Mouse (Mus musculus) megakaryocyte, embryonic 14.5 days (primary cell): ENCODE measurements at regions not wholly inside any gene's neighbourhood (a gene's known extent, or its start where the extent isn't known, plus 50 kb on each side); places are given as distances from the start of the nearest gene placed in this dataset.

Experiments used
- FLI1 ChIP-seq: IDR thresholded peaks from 2 replicates; pipeline ENCODE4 v1.6.1; 2012; ENCODE audit warnings: low read length, inconsistent platforms, mixed read lengths
- GATA1 ChIP-seq: IDR thresholded peaks from 3 replicates; pipeline ENCODE4 v1.6.1; 2012; ENCODE audit warnings: mixed read lengths, low read length, inconsistent platforms, borderline replicate concordance

GRCm38 (mm10) chr1:161598167-161598566 lies 103.7 kb downstream of the Tnfsf18 start:
- TF ChIP-seq GATA1 (no peak), FLI1 (no peak)
